Mouse (Mus musculus) G1E-ER4 (cell line): ENCODE results near the gene Znrf4. TPM values are rescaled to one million over a fixed set of nuclear protein-coding genes. Genes with fewer than 3 reads are reported as not detected.

Experiments used
- GATA1 ChIP-seq: IDR thresholded peaks from one replicate; pipeline ENCODE4 v1.8.0; 2012; ENCODE audit warnings: low read length, inconsistent platforms
- polyA plus RNA-seq: library from polyadenylated mRNA; stranded (reverse); fragments of >175 nt; gene quantifications from 2 replicates; pipeline ENCODE4 v1.2.3, GENCODE M21; 2012

Gene Znrf4
- polyA plus RNA-seq, 1 experiment, result not detected

DNA sequence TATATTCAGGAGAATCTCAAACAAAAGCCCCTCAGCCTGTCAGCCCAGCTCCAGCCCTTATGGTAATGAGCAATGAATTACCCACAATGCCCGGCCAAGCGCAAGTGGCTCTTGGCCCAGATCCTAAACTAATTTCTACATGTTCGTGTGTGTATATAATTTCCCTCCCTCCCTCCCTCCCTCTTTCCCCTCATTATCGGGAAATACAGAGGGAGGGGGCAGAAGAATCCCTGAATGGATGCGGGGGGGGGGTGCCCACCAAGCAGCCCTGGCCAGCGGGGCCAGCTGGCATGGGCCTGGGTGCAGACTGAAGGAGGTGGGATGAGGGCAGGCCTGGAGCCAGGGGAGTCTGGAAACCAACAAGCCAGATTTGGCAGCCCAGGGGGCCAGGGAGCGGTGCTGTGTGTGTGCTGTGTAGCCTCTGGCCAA, 44.8 kb downstream of the Znrf4 start:
- TF ChIP-seq GATA1, result no peak

DNA sequence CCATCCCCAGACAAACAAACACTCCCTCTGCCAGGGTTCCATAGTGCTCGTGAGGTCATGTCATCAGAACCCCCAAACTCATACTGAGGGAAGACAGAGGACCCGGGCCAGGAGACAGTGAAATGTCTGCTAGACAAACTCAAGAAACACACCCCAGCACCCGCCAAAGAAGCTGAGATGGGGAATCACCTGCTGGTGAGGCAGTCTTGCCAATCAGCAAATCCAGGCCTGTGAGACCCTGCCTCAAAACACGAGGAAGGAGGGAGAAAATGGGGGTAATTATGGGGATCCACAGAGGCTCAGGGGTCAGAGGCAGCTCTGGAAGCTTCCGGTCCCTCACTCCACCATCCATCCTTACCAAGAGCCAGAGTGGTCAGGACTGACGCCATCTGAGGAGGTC, 45.5 kb downstream of the Znrf4 start:
- no peak for TF ChIP-seq GATA1

- TF ChIP-seq GATA1, result no peak
Observed at GRCm38 (mm10) chr17:56464817-56465216, 47.4 kb downstream of the Znrf4 start.

GRCm38 (mm10) chr17:56464345-56464744, 47.9 kb downstream of the Znrf4 start:
- TF ChIP-seq GATA1, result no peak

GRCm38 (mm10) chr17:56463500-56463899, 48.7 kb downstream of the Znrf4 start:
- no peak for TF ChIP-seq GATA1

GRCm38 (mm10) chr17:56462835-56463455, 49.3 kb downstream of the Znrf4 start:
- TF ChIP-seq GATA1, result no peak

DNA sequence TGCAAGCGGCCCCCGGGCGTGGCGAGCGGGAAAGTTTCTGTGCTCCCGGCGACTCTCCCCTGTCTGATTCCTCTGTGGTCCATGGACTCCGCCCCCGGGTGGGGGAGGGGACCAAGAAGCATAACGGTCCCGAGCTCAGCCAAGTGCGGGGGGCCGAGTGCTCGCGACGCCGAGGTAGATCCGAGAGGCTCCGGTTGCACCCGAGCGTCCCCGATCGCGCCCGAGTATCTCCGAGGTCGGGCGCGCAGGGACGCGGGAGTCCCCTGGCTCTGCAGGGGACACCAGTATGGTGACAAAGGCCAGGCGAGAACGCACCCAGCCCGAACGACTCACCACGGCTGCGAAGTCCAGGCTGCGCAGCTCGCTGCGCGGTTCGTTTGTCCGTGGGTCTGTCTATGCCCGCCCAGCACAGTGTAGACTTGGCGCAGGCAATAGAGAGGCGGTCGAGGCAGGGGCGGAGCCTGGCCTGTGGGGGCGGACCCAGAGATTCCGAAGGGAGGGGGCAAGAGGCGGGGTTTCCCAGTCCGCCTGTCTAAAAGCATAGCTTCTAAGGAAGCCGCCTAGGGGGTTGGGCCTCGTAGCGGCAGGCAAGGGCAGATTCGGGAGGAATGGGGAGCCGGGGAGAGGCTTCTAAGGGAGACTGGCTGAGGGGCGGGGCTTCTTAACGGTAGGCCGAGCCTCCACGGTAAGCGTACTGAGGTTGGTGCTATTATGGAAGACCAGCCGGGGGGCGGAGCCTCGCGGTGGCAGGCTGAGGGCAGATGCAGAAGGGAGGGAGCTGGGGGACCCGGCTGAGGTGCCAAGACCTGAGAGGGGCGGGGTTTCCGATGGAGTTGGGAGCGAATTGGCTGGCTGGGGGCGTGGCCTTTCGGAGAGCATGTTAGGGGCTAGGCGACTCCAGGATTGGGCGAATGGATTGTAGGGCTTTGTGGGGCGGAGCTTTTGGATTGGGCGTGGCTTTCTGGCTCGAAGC, 50.2 kb downstream of the Znrf4 start:
- TF ChIP-seq GATA1, result no peak

Other genes starting within 250 kb of the Znrf4 start
- gene Ticam1, start 235.6 kb downstream of the Znrf4 start, polyA plus RNA-seq, result 6.3 and 7.7 TPM in 2 replicates
- gene Plin3, start 219.6 kb downstream of the Znrf4 start, polyA plus RNA-seq, result 7.3 and 7.9 TPM in 2 replicates
- gene Arrdc5, start 212.1 kb downstream of the Znrf4 start, polyA plus RNA-seq, result not detected in 2 replicates
- 122 and 123 TPM in 2 replicates for gene Uhrf1, start 209.1 kb downstream of the Znrf4 start, polyA plus RNA-seq
- 33.0 and 37.9 TPM in 2 replicates for gene Kdm4b, start 186.4 kb downstream of the Znrf4 start, polyA plus RNA-seq
- gene Ptprs, start 35.9 kb downstream of the Znrf4 start, polyA plus RNA-seq, result 40.9 and 48.5 TPM in 2 replicates
- 1.0 and 1.4 TPM in 2 replicates for gene Gm20219, start 42.0 kb upstream of the Znrf4 start, polyA plus RNA-seq
- gene Safb2, start 72.2 kb upstream of the Znrf4 start, polyA plus RNA-seq, result 193 and 233 TPM in 2 replicates
- 173 and 226 TPM in 2 replicates for gene Safb, start 72.4 kb upstream of the Znrf4 start, polyA plus RNA-seq
- 201 and 454 TPM in 2 replicates for gene 2410015M20Rik, start 97.3 kb upstream of the Znrf4 start, polyA plus RNA-seq
- 8,561 and 9,154 TPM in 2 replicates for gene Rpl36, start 101.0 kb upstream of the Znrf4 start, polyA plus RNA-seq
- gene Lonp1, start 114.5 kb upstream of the Znrf4 start, polyA plus RNA-seq, result 202 and 208 TPM in 2 replicates
- not detected in 2 replicates for gene Catsperd, start 115.7 kb upstream of the Znrf4 start, polyA plus RNA-seq
- gene Ranbp3, start 160.9 kb upstream of the Znrf4 start, polyA plus RNA-seq, result 131 and 144 TPM in 2 replicates
- gene Ndufa11, start 205.3 kb upstream of the Znrf4 start, polyA plus RNA-seq, result 277 and 284 TPM in 2 replicates
- gene Vmac, start 205.6 kb upstream of the Znrf4 start, polyA plus RNA-seq, result 10.6 and 12.7 TPM in 2 replicates
- not detected in 2 replicates for gene Nrtn, start 245.1 kb upstream of the Znrf4 start, polyA plus RNA-seq